Comparison of ENCODE assay signal across 25 mouse cellular contexts in the genomic region with DNA sequence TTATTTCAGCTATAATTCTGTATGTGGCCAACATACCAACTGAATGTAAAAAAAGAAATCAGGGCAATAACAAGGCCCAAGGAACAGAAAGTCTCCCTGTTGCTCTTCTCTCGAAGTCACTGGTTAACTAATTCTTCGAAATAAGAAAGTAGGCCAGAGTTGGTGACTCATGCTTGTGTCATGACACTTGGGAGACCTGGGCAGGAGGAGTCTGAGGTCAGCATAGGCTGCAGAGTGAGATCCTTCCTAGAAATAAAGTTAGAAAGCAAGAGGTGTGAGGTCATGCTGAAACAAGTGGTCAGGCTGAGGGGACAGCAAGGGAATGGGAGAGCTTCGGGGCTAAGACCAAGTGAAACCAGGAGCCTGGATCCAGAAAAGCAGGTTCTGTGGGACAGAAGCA.
DNase-seq lines count a peak whose midpoint lies in the region; ATAC-seq and TF ChIP-seq lines count a peak whose summit lies in the region.
"Had no signal": no experiment of that assay in that cellular context is flagged by ENCODE, and none has a peak within 500 bp of the region (broad histone marks: within the 10 kb centered on the region; RNA-seq: fewer than 3 reads in every experiment).

No protein-coding gene starts in this region.

- H3K36me3 ChIP-seq in kidney, postnatal 0 days (ENCODE audit: insufficient read depth, low read length) = no peaks in the 10 kb centered on the region
- no peaks in the 10 kb centered on the region for H3K36me3 ChIP-seq in C2C12 (ENCODE audit: control insufficient read depth, insufficient read depth)
- no peaks in the 10 kb centered on the region for H3K36me3 ChIP-seq in intestine, embryonic 15.5 days
- H3K36me3 ChIP-seq: forebrain, embryonic 10.5 days; heart, embryonic 13.5 days; hindbrain, embryonic 13.5 days; limb, embryonic 15.5 days; midbrain, embryonic 12.5 days; neural tube, embryonic 15.5 days; stomach, embryonic 15.5 days had no signal

- peak; percentile 16 for DNase-seq in kidney, postnatal 0 days (ENCODE audit: low spot score)
- DNase-seq in kidney, postnatal 10 days = no peak
- peak; percentile 13 for DNase-seq in skeletal muscle tissue, adult 2 months (ENCODE audit: low read depth, low spot score)
- DNase-seq in retina, postnatal 1 day = no peak
- no peak for DNase-seq in ovary, postnatal 36 days (ENCODE audit: low spot score)
- DNase-seq: cerebellum, adult 18-20 months; cerebellum, postnatal 25 days; gastrocnemius, adult 2 months; heart, adult 11 months; kidney, postnatal 25 days; right cerebral cortex, postnatal 25 days; thymus, adult 2 months had no signal

- peaks cover 29% of the 10 kb centered on the region for H3K79me3 ChIP-seq in C2C12 (ENCODE audit: low read depth)

- no peak overlapping the region for H3K4me3 ChIP-seq in kidney, postnatal 0 days (replicated peaks; ENCODE audit: low read depth, low read length)
- H3K4me3 ChIP-seq in C2C12 (ENCODE audit: insufficient read depth, poor library complexity, severe bottlenecking) = no peak overlapping the region
- no peak overlapping the region for H3K4me3 ChIP-seq in intestine, embryonic 15.5 days (replicated peaks)
- H3K4me3 ChIP-seq: forebrain, embryonic 10.5 days; gastrocnemius, adult 2 months; heart, embryonic 13.5 days; hindbrain, embryonic 13.5 days; limb, embryonic 15.5 days; midbrain, embryonic 12.5 days; neural tube, embryonic 15.5 days; stomach, embryonic 15.5 days had no signal

- H3K9ac ChIP-seq in kidney, postnatal 0 days (ENCODE audit: low read depth, low read length) = no peak overlapping the region
- no peak overlapping the region for H3K9ac ChIP-seq in intestine, embryonic 15.5 days
- H3K9ac ChIP-seq: heart, embryonic 13.5 days; hindbrain, embryonic 13.5 days; limb, embryonic 15.5 days; midbrain, embryonic 12.5 days; neural tube, embryonic 15.5 days; stomach, embryonic 15.5 days had no signal

- H3K27me3 ChIP-seq in kidney, postnatal 0 days (ENCODE audit: insufficient read depth, low read length) = no peaks in the 10 kb centered on the region
- H3K27me3 ChIP-seq in C2C12 (ENCODE audit: control insufficient read depth, insufficient read depth, insufficient read length) = no peaks in the 10 kb centered on the region
- no peaks in the 10 kb centered on the region for H3K27me3 ChIP-seq in intestine, embryonic 15.5 days (replicated peaks)
- H3K27me3 ChIP-seq: heart, embryonic 13.5 days; hindbrain, embryonic 13.5 days; limb, embryonic 15.5 days; midbrain, embryonic 12.5 days; neural tube, embryonic 15.5 days; stomach, embryonic 15.5 days had no signal

- no peaks in the 10 kb centered on the region for H3K4me1 ChIP-seq in kidney, postnatal 0 days (replicated peaks; ENCODE audit: insufficient read depth, low read length)
- no peaks in the 10 kb centered on the region for H3K4me1 ChIP-seq in intestine, embryonic 15.5 days (replicated peaks)
- H3K4me1 ChIP-seq: forebrain, embryonic 10.5 days; limb, embryonic 15.5 days; midbrain, embryonic 12.5 days; neural tube, embryonic 15.5 days; stomach, embryonic 15.5 days had no signal

- peaks cover 83% of the 10 kb centered on the region for H3K79me2 ChIP-seq in C2C12 (ENCODE audit: control insufficient read depth, insufficient read depth)

- no peak for TF ChIP-seq CTCF in kidney, postnatal 0 days (IDR thresholded peaks at IDR 0.05; ENCODE audit: low read depth)
- no peak for TF ChIP-seq CTCF in C2C12 (IDR thresholded peaks at IDR 0.05; ENCODE audit: control insufficient read depth, insufficient read depth, insufficient read length)

- no peak overlapping the region for H3K4me2 ChIP-seq in kidney, postnatal 0 days (ENCODE audit: low read length)
- no peak overlapping the region for H3K4me2 ChIP-seq in intestine, embryonic 15.5 days (replicated peaks)
- H3K4me2 ChIP-seq: heart, embryonic 13.5 days; hindbrain, embryonic 13.5 days; limb, embryonic 15.5 days; midbrain, embryonic 12.5 days; neural tube, embryonic 15.5 days; stomach, embryonic 15.5 days had no signal

- H3K9me3 ChIP-seq in kidney, postnatal 0 days (replicated peaks; ENCODE audit: low read length) = no peaks in the 10 kb centered on the region
- H3K9me3 ChIP-seq in intestine, embryonic 15.5 days = no peaks in the 10 kb centered on the region
- H3K9me3 ChIP-seq: forebrain, embryonic 10.5 days; heart, embryonic 13.5 days; hindbrain, embryonic 13.5 days; limb, embryonic 15.5 days; midbrain, embryonic 12.5 days; neural tube, embryonic 15.5 days; stomach, embryonic 15.5 days had no signal

- no peak overlapping the region for H3K27ac ChIP-seq in kidney, postnatal 0 days
- no peak overlapping the region for H3K27ac ChIP-seq in intestine, embryonic 15.5 days
- H3K27ac ChIP-seq: forebrain, embryonic 10.5 days; gastrocnemius, adult 2 months; heart, embryonic 13.5 days; hindbrain, embryonic 13.5 days; limb, embryonic 15.5 days; macrophage; midbrain, embryonic 12.5 days; neural tube, embryonic 15.5 days; stomach, embryonic 15.5 days had no signal

- 64% methylated on average over 3 of the region's 3 CpGs for WGBS in kidney, postnatal 0 days
- WGBS in intestine, embryonic 15.5 days = 61% methylated on average over 3 of the region's 3 CpGs

- H3ac ChIP-seq in C2C12 (ENCODE audit: control insufficient read depth, insufficient read length, low read depth) = no peak overlapping the region

- peak; percentile 75; the same call in 1 of the 2 replicates for ATAC-seq in kidney, postnatal 0 days (replicated peaks; ENCODE audit: low FRiP score, low read depth)
- 0 out of 2 replicates have a peak, but pooled peaks have one; percentile 34 for ATAC-seq in intestine, embryonic 15.5 days
- no peak for ATAC-seq in granulocyte monocyte progenitor cell, adult 5-6 weeks (replicated peaks; ENCODE audit: poor library complexity, severe bottlenecking)
- ATAC-seq: CD4-positive, CD25-positive, alpha-beta regulatory T cell, adult 4 months; inflammation-experienced regulatory T-cells, adult 6 months had no signal

TF ChIP-seq in C2C12, 6 proteins besides CTCF, POLR2A, EP300 and RAD21:
- TF ChIP-seq MYOG (IDR thresholded peaks at IDR 0.05; ENCODE audit: control insufficient read depth, extremely low read depth, insufficient read length) (no peak), USF1 (IDR thresholded peaks at IDR 0.05; ENCODE audit: low read depth) (no peak), FOSL1 (IDR thresholded peaks at IDR 0.05; ENCODE audit: insufficient read depth, low read length, poor library complexity, severe bottlenecking) (peak; percentile 80)

Comparison
In these comparisons a context has a peak if more than half of its experiments do, and no peak if none do; other contexts are left out.
1. DNase-seq: peak in kidney, postnatal 0 days (single experiment) and skeletal muscle tissue, adult 2 months (single experiment); none in kidney, postnatal 10 days (single experiment), retina, postnatal 1 day (single experiment) and ovary, postnatal 36 days (single experiment).